Mouse (Mus musculus): Measurements from ENCODE around the gene Cacna1a. TPM values are rescaled to one million over a fixed set of nuclear protein-coding genes. Genes with fewer than 3 reads are reported as not detected.

Cacna1a gene
- polyA plus RNA-seq, 1 experiment from 2014 or later: 1.3 TPM

GRCm38 (mm10) chr8:84511621-84512020, 123.4 kb downstream of the Cacna1a start:
- DNase-seq (ENCODE audit: low read depth, low spot score) (no peak), ATAC-seq (no peak)
- peaks cover 6% of the 10 kb centered on the region for H3K27me3 ChIP-seq
- no peak for TF ChIP-seq CTCF (IDR thresholded peaks at IDR 0.05)
- in situ Hi-C loops (cut with MboI; ENCODE audit: low pct_unique_long_range_greater_than_20kb): no loop called here
- ChIA-PET POLR2A (no interaction called here), CTCF (no interaction called here)

GRCm38 (mm10) chr8:84513765-84514164, 125.5 kb downstream of the Cacna1a start:
- in situ Hi-C loops (cut with MboI; ENCODE audit: low pct_unique_long_range_greater_than_20kb): no loop called here
- ATAC-seq: no peak
- POLR2A ChIA-PET: no interaction called here
- peak; percentile 73 for TF ChIP-seq CTCF (IDR thresholded peaks at IDR 0.05)
- CTCF ChIA-PET: no interaction called here
- H3K27me3 ChIP-seq: peaks cover 6% of the 10 kb centered on the region
- DNase-seq (ENCODE audit: low read depth, low spot score): no peak

- CTCF ChIA-PET: no interaction called here
- H3K27me3 ChIP-seq: peaks cover 11% of the 10 kb centered on the region
- DNase-seq (ENCODE audit: low read depth, low spot score): no peak
- no peak for ATAC-seq
- TF ChIP-seq CTCF (IDR thresholded peaks at IDR 0.05): no peak
- POLR2A ChIA-PET: no interaction called here
- in situ Hi-C loops (cut with MboI; ENCODE audit: low pct_unique_long_range_greater_than_20kb): no loop called here
Measured at GRCm38 (mm10) chr8:84518180-84518579, 129.9 kb downstream of the Cacna1a start.

GRCm38 (mm10) chr8:84518720-84519119, 130.5 kb downstream of the Cacna1a start:
- in situ Hi-C loops (cut with MboI; ENCODE audit: low pct_unique_long_range_greater_than_20kb): no loop called here
- CTCF ChIA-PET: no interaction called here
- DNase-seq (ENCODE audit: low read depth, low spot score) (no peak), ATAC-seq (no peak)
- TF ChIP-seq CTCF (IDR thresholded peaks at IDR 0.05): no peak
- peaks cover 16% of the 10 kb centered on the region for H3K27me3 ChIP-seq
- POLR2A ChIA-PET: no interaction called here

GRCm38 (mm10) chr8:84519767-84520626, 131.8 kb downstream of the Cacna1a start:
- no peak for TF ChIP-seq CTCF (IDR thresholded peaks at IDR 0.05)
- DNase-seq (ENCODE audit: low read depth, low spot score): no peak
- POLR2A ChIA-PET: no interaction called here
- H3K27me3 ChIP-seq: peaks cover 16% of the 10 kb centered on the region
- CTCF ChIA-PET: interaction anchor here (1.1 kb wide), 1 partner anchor 11 kb away, joined by 6 read pairs; no protein-coding TSS in a partner anchor
- no peak for ATAC-seq
- in situ Hi-C loops (cut with MboI; ENCODE audit: low pct_unique_long_range_greater_than_20kb): no loop called here

GRCm38 (mm10) chr8:84520999-84521398, 132.8 kb downstream of the Cacna1a start:
- in situ Hi-C loops (cut with MboI; ENCODE audit: low pct_unique_long_range_greater_than_20kb): no loop called here
- peaks cover 16% of the 10 kb centered on the region for H3K27me3 ChIP-seq
- TF ChIP-seq CTCF (IDR thresholded peaks at IDR 0.05): no peak
- no peak for ATAC-seq
- POLR2A ChIA-PET: no interaction called here
- DNase-seq (ENCODE audit: low read depth, low spot score): no peak
- CTCF ChIA-PET: interaction anchor here (1.1 kb wide), 1 partner anchor 12 kb away, joined by 6 read pairs; no protein-coding TSS in a partner anchor

- no peak for ATAC-seq
Measured at GRCm38 (mm10) chr8:84528036-84528435, 139.8 kb downstream of the Cacna1a start.

GRCm38 (mm10) chr8:84529548-84529947, 141.3 kb downstream of the Cacna1a start:
- ChIA-PET CTCF (no interaction called here), POLR2A (no interaction called here)
- no peak for DNase-seq (ENCODE audit: low read depth, low spot score)

More at GRCm38 (mm10) chr8:84528036-84528435, 139.8 kb downstream of the Cacna1a start:
- H3K27me3 ChIP-seq: peaks cover 31% of the 10 kb centered on the region
- POLR2A ChIA-PET: no interaction called here
- in situ Hi-C loops (cut with MboI; ENCODE audit: low pct_unique_long_range_greater_than_20kb): no loop called here
- TF ChIP-seq CTCF (IDR thresholded peaks at IDR 0.05): no peak
- CTCF ChIA-PET: no interaction called here
- DNase-seq (ENCODE audit: low read depth, low spot score): no peak

GRCm38 (mm10) chr8:84532725-84533124, 144.5 kb downstream of the Cacna1a start:
- POLR2A ChIA-PET: no interaction called here
- in situ Hi-C loops (cut with MboI; ENCODE audit: low pct_unique_long_range_greater_than_20kb): no loop called here
- H3K27me3 ChIP-seq: peaks cover 21% of the 10 kb centered on the region
- DNase-seq (ENCODE audit: low read depth, low spot score): no peak
- CTCF ChIA-PET: no interaction called here
- no peak for TF ChIP-seq CTCF (IDR thresholded peaks at IDR 0.05)
- no peak for ATAC-seq

More at GRCm38 (mm10) chr8:84529548-84529947, 141.3 kb downstream of the Cacna1a start:
- no peak for ATAC-seq
- no peak for TF ChIP-seq CTCF (IDR thresholded peaks at IDR 0.05)
- H3K27me3 ChIP-seq: peaks cover 23% of the 10 kb centered on the region
- in situ Hi-C loops (cut with MboI; ENCODE audit: low pct_unique_long_range_greater_than_20kb): no loop called here

GRCm38 (mm10) chr8:84533341-84533740, 145.1 kb downstream of the Cacna1a start:
- ChIA-PET CTCF (no interaction called here), POLR2A (no interaction called here)
- DNase-seq (ENCODE audit: low read depth, low spot score) (no peak), ATAC-seq (no peak)
- in situ Hi-C loops (cut with MboI; ENCODE audit: low pct_unique_long_range_greater_than_20kb): no loop called here
- H3K27me3 ChIP-seq: peaks cover 23% of the 10 kb centered on the region
- TF ChIP-seq CTCF (IDR thresholded peaks at IDR 0.05): no peak

GRCm38 (mm10) chr8:84536917-84537316, 148.7 kb downstream of the Cacna1a start:
- CTCF ChIA-PET: no interaction called here
- TF ChIP-seq CTCF (IDR thresholded peaks at IDR 0.05): no peak
- in situ Hi-C loops (cut with MboI; ENCODE audit: low pct_unique_long_range_greater_than_20kb): no loop called here
- peaks cover 22% of the 10 kb centered on the region for H3K27me3 ChIP-seq
- POLR2A ChIA-PET: no interaction called here
- no peak for DNase-seq (ENCODE audit: low read depth, low spot score)
- no peak for ATAC-seq
